Mouse (Mus musculus): ENCODE results near the gene Scaf8.

- TF ChIP-seq POLR2A (IDR thresholded peaks at IDR 0.05; ENCODE audit: control insufficient read depth in 1 of 2, insufficient read depth in 1 of 2, low read depth in 1 of 2, low read length in 2 of 2, poor library complexity in 1 of 2) (no peak), MEF2A (IDR thresholded peaks at IDR 0.05; ENCODE audit: extremely low read depth, insufficient replicate concordance, low read depth, low read length, poor library complexity, severe bottlenecking) (no peak), CTCF (IDR thresholded peaks at IDR 0.05 in 2 of 3, conservative IDR thresholded peaks at IDR 0.05 in 1 of 3; ENCODE audit: control insufficient read depth in 1 of 3, insufficient read depth in 1 of 3, low read depth in 2 of 3, low read length in 3 of 3, poor library complexity in 1 of 3, severe bottlenecking in 1 of 3) (no peak)
Observed at GRCm38 (mm10) chr17:3218916-3219315, 104.1 kb downstream of the Scaf8 start.
